Mouse (Mus musculus) CD4-positive, CD25-positive, alpha-beta regulatory T cell, adult 4 months (primary cell): ENCODE measurements around the gene Apc2. TPM values are rescaled to one million over a fixed set of nuclear protein-coding genes. Genes with fewer than 3 reads are reported as not detected.

ENCODE experiments used
- ATAC-seq: one replicate; pipeline ENCODE4 v1.8.0; 2017
- polyA plus RNA-seq, 2 experiments: library from polyadenylated mRNA; unstranded; fragments of 100-300 nt; shearing (Covaris generic); gene quantifications; one replicate each; pipeline ENCODE4 v1.2.1; 2017

Apc2 gene
- polyA plus RNA-seq, 2 experiments from 2014 or later = 0.16 TPM; not detected in 1

GRCm38 (mm10) chr10:80294788-80295303 lies 931 bp upstream of the Apc2 start:
- no peak for ATAC-seq

GRCm38 (mm10) chr10:80296824-80297223 lies 1.0 kb downstream of the Apc2 start:
- no peak for ATAC-seq

- no peak for ATAC-seq
Measured at GRCm38 (mm10) chr10:80297526-80298133, 1.9 kb downstream of the Apc2 start.

GRCm38 (mm10) chr10:80298571-80299281 lies 2.9 kb downstream of the Apc2 start:
- no peak for ATAC-seq

GRCm38 (mm10) chr10:80299301-80299700 lies 3.5 kb downstream of the Apc2 start:
- ATAC-seq = no peak

GRCm38 (mm10) chr10:80299824-80300223 lies 4.0 kb downstream of the Apc2 start:
- ATAC-seq = no peak

- no peak for ATAC-seq
Measured at GRCm38 (mm10) chr10:80300672-80301181, 5.0 kb downstream of the Apc2 start.

GRCm38 (mm10) chr10:80301256-80302081 lies 5.7 kb downstream of the Apc2 start:
- no peak for ATAC-seq

- no peak for ATAC-seq
Measured at GRCm38 (mm10) chr10:80302082-80302355, 6.2 kb downstream of the Apc2 start.

- no peak for ATAC-seq
Measured at GRCm38 (mm10) chr10:80302471-80302881, 6.7 kb downstream of the Apc2 start.

- ATAC-seq = no peak
Measured at GRCm38 (mm10) chr10:80304458-80304857, 8.7 kb downstream of the Apc2 start.

- peak; percentile 64 for ATAC-seq
Measured at GRCm38 (mm10) chr10:80304862-80305261, 9.1 kb downstream of the Apc2 start.

- ATAC-seq = no peak
Measured at GRCm38 (mm10) chr10:80311560-80311959, 15.8 kb downstream of the Apc2 start.

GRCm38 (mm10) chr10:80312586-80313504 lies 17.1 kb downstream of the Apc2 start:
- no peak for ATAC-seq

- no peak for ATAC-seq
Measured at GRCm38 (mm10) chr10:80313627-80314201, 17.9 kb downstream of the Apc2 start.

- no peak for ATAC-seq
Measured at GRCm38 (mm10) chr10:80314494-80315001, 18.8 kb downstream of the Apc2 start.

GRCm38 (mm10) chr10:80315315-80315714 lies 19.5 kb downstream of the Apc2 start:
- ATAC-seq = no peak

GRCm38 (mm10) chr10:80316359-80316781 lies 20.6 kb downstream of the Apc2 start:
- ATAC-seq = no peak

GRCm38 (mm10) chr10:80317011-80317410 lies 21.2 kb downstream of the Apc2 start:
- no peak for ATAC-seq

- peak; percentile 88 for ATAC-seq
Measured at GRCm38 (mm10) chr10:80320340-80320760, 24.6 kb downstream of the Apc2 start, which contains the start of gene 2310011J03Rik. Gene 2310011J03Rik (minus strand): TSS chr10:80320537.

- peak; percentile 55 for ATAC-seq
Measured at GRCm38 (mm10) chr10:80321014-80321669, 25.4 kb downstream of the Apc2 start.
